Mouse (Mus musculus): ENCODE measurements around the gene Fcho2.

The Fcho2 gene

DNA sequence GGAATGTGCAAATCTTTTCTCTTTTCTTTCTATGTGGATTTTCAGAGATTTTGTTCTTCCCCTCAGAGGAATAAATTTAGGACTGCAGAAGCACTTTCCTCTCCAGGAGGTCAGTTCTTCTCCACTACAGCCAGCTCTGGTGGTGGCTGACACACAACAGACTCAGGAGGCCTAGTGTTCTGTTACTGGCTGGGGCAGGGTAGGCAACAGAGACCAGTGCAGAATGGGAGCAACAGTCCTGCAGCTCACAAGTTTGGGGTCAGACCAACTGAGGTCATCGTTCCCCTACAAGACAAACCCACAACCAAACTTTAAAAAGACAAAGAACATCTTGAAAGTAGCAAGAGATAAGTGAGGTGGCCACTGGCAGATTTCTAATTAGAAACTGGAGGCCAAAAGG lies 104.6 kb downstream of the Fcho2 start:
- DNase-seq (ENCODE audit: low spot score in 2 of 2) = no peak

DNA sequence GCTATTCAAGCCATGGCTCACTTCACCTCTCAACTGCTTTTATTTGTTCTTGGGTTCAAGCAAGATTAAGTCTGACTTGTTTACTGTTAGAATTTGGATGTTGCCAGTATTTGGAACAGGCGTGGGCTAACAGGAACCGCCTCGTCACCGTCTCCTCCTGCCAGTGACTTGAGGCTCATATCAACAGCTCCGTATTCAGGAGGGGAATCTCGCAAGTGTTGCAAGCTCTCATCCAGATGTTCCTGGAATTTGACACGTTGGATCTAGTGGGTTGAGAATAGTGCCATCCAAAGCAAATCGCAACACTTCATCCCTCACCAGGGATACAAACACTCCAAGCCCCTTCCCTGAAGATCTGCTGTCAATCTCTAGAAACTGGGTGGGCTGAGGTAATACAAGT lies 105.0 kb downstream of the Fcho2 start:
- DNase-seq (ENCODE audit: low spot score in 2 of 2) = no peak

DNA sequence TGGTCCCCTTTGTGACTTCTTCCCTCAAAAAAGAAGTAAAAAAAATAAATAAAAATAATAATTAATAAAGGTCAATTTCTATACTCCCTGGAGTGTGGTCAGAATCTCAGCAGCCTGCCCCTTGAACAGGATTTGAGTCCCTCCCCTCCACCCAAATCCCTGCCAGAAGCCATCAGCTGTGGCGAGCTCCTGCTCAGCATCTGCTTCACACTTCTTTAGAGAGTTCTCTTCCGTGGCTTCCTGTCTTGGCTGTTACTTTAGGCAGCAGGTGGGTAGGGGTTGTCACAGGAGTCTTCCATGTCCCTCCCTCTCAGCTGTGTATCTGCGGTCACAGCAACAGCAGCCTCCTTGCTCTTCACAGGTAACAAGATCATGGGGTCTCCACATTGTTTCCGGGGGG lies 109.7 kb downstream of the Fcho2 start:
- DNase-seq (ENCODE audit: low spot score in 2 of 2) = no peak

DNA sequence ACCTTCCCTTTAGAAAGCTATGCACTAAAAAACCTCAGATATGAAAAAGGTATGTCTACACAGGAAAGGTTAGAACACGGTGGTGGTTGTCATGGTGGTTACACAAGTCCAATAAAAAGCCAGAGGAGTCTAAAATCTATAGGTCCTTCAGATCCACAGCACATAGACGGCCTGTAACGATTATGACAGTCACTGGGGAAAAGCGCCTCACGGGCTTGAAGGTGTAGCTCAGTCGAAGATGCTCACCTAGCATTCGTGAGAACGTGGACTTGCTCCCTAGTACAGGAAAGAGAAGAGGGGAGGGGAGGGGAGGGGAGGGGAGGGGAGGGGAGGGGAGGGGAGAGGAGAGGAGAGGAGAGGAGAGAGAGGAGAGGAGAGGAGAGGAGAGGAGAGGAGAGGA lies 111.5 kb downstream of the Fcho2 start:
- DNase-seq (ENCODE audit: low spot score in 2 of 2) = no peak

DNA sequence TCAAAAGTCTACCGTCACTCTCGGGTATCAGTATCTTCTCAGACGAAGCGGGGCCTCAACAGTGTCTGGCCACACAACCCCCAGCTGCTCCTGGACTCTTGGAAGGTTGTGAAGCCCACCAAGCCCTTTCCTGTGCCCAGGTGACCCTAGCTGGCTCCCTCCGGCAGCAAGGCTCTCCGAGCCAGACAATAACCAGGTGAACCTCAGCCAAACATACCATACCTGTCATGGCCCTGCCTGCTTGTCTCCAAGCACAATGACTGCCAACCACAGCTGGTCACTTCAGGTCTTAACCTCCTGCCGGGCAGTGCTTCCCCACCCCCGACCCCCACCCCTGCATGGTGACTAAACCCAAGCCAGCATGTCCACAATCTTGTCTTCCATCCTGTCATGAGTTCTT lies 112.9 kb downstream of the Fcho2 start:
- DNase-seq (ENCODE audit: low spot score in 2 of 2) = no peak

DNA sequence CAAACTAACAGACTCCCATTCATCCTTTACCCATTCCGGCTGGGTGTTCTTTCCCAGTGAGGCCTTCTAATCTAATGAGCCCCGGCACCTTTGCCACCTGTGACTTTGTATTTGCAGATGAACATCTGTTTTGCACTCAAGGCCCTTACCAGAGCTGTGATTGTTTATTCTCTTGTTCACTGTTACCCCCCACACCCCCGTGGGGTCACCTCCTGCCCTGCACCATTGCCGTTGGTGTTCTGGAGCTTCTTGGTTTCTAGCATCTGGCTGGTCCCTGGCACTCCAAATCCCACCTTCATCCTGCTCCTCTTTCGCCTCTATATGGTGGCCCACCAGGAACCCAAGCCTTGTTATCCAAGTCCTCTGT lies 114.0 kb downstream of the Fcho2 start:
- no peak for DNase-seq (ENCODE audit: low spot score in 2 of 2)

DNA sequence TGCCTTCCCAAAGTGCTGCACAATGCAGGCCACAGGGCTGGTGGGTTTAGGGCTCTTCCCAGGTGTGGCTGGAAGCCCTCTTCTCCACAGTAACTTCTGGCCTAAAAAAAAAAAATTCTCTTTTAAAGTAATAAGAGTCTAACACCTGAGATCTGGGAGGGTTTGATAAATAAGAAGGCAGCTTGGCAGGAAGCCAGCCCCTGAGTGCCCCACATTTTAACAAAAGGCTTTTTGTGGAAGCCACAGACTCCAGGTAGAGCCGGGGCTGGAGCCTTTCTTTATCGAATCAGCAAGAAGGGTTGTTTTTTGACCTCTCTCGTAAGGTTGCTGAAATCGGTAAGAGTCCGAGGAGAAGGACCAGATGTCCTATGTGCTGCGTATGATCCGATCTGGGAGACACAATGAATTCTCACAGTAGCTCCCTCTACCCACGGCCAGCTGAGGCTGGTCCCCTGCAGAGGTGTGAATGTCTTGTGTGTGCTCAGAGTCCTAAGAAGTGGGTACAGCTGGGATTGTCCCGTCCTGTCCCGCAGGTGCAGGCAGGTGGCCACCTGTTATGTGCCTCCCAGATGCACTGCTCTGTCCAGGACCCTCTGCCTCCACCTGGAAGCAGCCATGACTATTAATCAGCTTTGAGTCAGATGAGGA lies 114.5 kb downstream of the Fcho2 start:
- DNase-seq (ENCODE audit: low spot score in 2 of 2) = no peak

DNA sequence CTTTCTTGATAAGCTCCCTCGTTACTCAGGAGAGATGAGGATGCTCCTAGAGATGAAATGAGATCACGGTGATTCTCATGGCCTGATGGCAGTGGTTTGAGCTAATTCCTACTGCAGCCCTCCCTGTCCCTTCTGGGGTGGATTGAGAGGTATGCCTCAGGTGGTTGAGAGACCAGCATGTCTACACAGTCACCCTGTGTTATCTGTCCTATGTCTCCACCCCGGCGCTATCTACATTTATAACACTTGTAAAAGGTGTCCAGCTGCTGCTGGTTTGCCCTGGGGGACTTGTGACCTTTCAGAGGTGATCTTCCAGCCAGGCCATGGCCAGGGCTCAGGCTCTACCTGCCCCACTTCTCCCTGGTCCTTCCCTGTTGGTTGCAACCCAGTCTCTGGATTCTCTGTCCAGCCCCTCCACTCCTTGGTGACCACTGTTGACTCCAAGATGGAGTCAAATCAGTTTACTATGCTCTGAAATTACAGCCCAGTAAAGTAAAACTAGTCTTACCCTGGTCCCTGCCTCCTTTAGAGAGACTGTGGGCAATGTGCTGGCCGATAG lies 115.2 kb downstream of the Fcho2 start:
- DNase-seq (ENCODE audit: low spot score in 2 of 2) = no peak

DNA sequence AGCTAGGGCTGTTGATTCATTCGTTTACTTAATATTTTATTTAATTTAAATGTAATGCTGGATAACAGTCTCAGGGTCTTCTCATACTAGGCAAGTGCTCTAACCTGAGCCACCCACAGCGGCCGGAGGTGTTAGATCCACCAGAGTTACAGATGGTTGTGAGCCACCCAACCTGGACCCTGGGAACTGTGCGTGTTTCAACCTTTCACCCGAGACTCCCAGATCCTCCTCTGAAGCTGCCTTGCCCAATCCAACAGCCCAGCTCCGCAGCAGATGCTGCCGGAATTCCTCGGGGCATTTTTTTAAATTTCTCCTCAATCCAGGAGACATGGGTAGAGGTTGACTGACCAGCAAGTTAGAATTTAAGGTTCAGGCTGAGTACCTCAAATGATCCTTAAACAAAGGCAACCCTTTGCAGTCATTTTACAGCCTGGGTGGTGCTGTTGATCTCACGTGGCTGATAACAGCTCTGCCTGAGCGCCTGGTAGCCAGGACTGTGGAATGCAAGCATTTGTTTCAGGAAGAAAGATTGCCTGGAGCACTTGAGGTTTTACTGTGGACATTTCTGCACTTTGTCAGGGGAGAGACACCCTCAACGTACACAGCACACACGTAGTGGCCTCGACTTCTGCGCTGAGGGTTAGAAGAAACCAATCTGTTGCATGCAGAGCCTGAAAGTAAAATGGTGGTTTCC lies 116.1 kb downstream of the Fcho2 start:
- no peak for DNase-seq (ENCODE audit: low spot score in 2 of 2)

DNA sequence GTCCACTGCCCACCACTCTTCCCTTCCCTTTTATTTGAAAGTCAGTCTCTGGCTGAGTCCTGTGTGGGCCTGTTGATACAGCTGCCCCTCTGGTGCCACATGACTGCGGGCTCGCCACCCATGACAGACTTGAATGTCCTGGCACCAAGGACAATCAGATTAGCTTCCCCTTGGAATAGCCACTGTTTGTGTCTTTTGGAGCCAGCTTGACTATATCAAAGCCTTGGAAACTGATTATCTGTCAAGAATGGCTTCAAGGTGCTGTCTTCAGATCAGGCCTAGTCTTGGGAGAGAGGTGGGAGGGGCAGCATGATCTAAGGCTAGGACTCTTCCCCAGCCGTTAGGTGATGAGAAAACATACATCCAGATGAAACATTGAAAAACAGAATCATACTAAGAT lies 118.5 kb downstream of the Fcho2 start:
- DNase-seq (ENCODE audit: low spot score in 2 of 2) = no peak

DNA sequence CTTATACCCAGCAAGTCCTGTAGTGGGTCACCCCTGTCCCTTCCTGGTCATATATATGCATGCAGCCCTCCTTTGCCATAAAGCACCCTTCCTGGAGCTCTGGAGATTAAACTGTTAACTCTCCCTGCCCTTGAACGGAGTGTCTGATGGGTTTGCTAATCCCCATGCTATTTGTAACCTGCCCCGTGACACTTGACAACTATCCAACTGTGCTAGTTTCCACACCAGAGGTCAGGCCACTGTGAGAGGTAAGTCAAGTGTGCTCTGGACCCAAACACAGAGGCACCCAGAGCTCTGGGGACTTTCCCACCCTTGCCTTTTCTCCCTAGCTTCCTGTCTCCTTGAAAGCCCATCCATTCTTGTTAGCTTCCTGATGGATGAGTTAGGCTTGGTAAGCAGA lies 119.7 kb downstream of the Fcho2 start:
- DNase-seq (ENCODE audit: low spot score in 2 of 2) = no peak

DNA sequence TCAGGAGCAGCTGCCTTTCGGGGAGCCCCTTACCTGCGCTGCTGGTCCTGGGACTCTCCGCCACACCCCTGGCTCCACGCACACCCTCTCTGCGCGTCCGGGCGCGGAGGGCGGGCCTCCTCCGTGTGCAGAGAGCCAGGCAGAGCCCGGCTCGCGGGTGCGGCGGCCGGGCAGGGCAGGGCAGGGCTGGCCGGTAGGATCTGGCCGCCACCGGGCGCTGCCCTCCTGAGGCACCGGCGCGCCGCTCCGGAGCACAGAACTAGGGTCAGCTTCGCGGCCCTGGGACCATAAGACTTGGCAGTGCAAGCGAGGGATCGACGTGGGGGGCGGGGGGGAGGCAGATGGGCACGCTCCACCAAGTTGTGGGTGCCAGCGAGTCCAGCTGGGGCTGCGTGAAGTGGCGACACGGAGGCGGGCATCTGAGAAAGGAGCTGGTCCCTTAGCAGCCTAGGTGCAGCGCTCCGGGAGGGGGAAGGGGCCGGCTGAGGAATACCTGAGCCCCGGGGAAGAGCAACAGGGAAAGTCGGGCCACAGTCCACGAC lies 120.4 kb downstream of the Fcho2 start, which contains the start of gene Tmem171:
TSS of gene Tmem171 (minus strand) at position 62 of the 542 bp plus-strand sequence.
- no peak for DNase-seq (ENCODE audit: low spot score in 2 of 2)

DNA sequence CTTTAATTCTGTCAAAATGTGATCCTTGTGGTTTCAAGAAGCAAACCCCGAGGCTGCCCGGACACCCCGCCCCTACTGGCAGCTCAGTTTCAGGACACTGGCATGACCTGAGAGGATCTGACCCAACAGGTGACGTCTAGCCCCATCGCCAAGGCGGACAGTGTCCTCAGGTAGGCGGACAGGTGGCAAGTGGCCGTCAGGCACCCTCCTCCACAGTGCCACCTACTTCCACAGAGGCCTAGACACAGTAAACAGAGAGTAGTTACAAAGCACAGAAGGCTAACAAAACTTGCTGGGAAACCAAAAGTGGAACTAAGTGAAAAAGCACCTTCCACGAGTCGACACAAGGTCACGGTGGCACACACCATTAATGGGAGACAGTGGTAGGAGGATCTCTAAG lies 121.9 kb downstream of the Fcho2 start:
- no peak for DNase-seq (ENCODE audit: low spot score in 2 of 2)

DNA sequence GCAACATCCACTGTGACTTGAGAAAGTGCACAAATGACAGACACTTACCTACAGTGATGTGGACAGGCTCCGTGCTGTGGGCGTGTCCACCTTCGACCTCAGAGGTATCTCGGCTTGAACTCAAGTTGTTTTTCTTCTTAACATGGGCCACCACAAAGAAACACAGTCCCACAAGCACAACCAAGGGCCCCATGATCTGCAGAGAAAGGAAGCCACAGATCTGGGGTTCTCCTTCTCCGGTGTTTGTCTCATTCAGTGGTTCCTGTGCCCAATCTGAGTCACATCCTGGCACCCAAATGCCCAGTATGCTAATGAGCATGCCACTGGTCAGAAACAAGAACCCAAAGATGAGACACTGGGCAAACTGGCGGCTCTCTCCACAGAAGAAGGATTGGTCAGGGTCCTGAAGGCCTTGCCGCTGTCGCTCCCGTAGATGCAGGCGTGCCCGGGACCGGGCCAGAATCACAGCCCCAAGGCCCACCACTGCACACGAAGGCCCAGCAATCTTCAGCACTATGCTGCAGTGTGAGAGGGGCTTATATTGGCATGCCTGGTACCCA lies 123.2 kb downstream of the Fcho2 start:
- no peak for DNase-seq (ENCODE audit: low spot score in 2 of 2)

DNA sequence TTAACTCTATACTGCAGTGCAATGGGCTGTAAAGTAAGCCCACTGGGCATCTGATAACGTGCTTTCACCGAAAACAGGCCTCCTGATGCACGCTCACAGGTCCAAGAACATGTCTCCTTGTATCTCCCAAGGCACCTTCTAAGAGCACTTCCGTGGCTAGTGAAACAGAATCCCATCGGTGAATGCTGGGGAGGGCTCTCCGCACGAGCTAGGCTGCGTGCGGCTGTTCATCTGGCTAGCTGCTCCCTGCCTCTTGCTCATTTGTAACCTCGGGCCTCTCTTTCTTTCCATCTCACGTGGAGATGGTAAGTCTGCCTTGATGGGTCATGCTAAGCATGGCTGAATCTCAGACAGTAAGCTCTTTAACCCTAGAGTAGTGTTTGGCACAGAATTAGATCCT lies 124.4 kb downstream of the Fcho2 start:
- DNase-seq (ENCODE audit: low spot score in 2 of 2) = no peak

DNA sequence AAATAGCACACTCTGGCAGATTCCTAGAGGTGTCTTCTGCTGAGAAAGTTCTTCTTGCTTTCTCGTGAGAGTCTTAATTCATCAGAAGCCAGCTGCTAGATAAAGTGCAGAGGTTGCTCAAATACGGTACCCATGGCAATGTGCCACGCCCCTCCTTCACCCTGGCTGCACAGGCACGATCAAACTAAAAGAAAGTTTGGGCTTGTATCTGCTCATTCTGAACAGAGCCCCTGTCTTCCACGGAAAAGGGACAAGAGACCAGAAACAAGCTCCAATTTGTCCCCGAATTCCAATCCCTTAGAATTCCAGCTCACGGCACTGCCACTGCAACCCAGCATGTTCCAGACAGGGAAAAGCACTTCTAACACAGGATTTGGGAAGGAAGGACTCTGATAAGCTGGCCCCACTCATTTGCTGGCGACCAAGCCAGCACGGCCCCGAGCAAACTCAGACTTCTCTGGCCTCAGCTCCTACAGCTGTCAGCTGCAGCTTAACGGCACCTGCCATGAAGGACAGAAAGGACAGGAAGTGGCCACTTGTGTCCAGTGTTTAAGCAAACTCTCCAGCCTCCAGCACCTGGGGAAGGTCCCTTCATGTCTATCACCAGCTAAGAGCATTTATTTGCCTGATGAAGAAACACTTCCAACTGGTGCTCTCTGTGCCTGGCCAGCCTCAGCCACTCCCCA lies 125.5 kb downstream of the Fcho2 start:
- DNase-seq (ENCODE audit: low spot score in 2 of 2) = no peak

DNA sequence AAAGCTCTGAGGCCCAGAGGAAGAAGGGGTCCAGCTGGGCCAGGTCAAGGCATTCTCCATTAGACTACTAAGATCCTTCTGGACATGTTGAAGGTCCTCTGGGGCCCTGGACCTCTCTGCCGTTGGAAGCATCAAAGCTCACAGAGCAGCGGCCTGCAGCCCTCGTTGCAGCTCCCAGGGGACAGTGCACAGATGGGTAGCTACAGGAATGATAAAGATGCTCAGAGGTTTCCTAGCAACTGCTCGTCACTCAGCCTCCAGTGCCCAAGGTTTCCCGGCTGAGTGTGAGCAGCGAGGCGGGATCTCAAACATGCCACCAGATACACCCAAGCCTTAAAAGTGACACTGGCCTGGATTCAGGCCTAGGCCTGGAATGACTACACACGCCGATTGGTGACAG lies 127.3 kb downstream of the Fcho2 start:
- no peak for DNase-seq (ENCODE audit: low spot score in 2 of 2)

DNA sequence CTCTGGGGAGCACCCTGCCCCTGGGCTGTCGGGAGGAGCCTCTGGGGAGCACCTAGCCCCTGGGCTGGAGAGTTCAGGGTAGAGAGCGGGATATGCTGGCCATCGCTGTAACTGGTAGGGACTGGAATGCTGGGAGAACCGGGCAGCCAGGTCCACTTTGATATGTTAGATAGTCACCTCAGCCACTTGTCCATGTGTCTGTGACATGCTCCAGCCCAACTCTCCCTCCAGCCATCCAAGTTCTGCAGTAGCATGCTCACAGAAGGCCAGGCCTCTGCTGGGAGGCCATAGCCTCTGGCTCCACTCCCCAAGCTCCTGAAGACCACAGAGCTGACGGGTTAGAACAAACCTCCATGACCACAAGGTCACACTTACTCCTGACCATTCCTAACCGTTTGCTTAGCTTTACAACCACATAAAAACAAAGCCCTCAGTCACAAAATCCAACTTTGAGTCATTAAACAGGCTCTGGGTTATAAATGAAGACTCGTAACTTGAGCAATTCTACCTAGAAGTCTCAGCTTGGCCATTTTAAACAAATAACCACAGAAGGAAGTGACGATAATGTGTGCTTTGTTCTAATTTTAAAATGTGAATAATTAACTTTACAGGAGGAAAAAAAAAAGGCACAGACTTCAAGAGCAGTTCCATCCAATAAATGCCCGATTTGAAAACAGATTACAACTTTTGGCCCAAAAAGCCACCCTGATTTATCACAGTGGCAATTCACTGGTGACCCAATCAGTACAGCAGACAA lies 130.9 kb downstream of the Fcho2 start:
- DNase-seq (ENCODE audit: low spot score in 2 of 2) = no peak

DNA sequence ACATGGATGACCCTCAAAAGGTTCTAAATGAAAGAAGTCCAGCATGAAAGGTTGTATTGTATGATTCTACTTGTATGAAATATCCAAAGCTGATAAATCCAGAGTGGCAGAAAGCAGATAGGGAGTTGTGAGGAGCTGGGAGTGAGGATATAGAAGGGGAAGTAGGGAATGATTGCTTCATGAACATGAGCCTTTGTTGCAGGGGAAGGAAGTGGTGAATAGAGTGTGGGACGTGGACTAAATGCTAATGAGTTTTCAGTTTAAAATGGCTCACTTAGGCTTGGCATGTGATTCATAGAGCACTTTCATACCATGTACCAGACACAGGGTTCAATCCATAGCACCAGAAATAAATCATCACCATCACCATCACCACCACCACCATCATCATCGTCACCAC lies 131.8 kb downstream of the Fcho2 start:
- no peak for DNase-seq (ENCODE audit: low spot score in 2 of 2)

DNA sequence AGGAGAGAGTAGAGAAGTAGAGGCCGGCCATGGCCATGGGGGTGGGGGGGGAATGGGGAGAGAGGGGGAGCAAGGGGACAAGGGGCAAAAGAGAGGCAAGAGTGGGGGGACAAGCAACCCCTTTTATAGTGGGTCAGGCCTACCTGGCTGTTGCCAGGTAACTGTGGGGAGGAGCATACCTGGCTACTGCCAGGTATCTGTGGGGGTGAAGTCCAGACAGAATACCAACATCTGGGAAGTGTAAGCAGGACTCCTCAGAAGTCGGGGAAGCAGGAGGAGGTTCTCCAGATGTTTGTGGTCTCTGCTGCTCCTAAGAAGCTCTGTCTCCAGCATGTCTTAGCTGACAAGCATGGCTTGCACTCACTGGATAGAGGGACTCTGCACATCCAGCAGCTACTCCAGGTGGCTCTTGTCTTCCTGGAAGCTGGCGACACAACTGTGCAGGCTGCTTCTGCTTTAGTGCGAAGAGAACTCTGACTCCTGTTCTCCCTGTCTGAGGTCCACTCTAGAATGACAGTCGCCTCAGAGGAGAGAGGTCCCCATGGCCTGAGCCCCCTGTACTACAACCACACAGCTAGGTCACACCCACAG lies 134.7 kb downstream of the Fcho2 start:
- no peak for DNase-seq (ENCODE audit: low spot score in 2 of 2)

DNA sequence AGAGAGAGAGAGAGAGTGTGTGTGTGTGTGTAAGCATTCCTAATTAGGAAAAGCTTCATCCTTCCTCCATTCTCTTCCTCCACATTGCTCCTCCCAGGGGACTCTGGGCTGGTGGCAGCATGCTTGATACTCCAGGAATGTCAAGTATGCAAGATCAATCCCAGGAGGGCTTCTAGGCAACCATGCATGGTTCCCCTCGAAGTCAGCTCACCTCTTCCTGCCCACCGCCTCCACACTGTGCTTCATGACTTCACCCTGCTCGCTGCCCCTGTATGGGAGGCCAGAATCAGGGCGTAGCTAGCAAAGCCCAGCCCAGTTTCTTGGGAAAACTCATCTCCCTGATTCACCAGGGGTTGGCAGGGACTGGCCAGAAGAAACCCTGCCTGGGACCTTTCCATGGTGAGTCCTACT lies 135.6 kb downstream of the Fcho2 start:
- DNase-seq (ENCODE audit: low spot score in 2 of 2) = no peak
